Mouse (Mus musculus) embryonic facial prominence, embryonic 11.5 days (tissue): Measurements from ENCODE around the gene Mfsd6. TPM values are rescaled to one million over a fixed set of nuclear protein-coding genes. Genes with fewer than 3 reads are reported as not detected.

Source experiments
- ATAC-seq: fragments of 200-750 bp; cut with Nextera tagmentation; replicated peaks from 2 replicates; pipeline ENCODE4 v1.8.0; 2017; ENCODE audit warnings: low read depth; ENCODE audit not compliant: insufficient number of reproducible peaks, low FRiP score, low TSS enrichment
- DNase-seq: peaks from one replicate; pipeline ENCODE4 v3.0.0-alpha.2; 2015; ENCODE audit warnings: low spot score
- H3K27ac ChIP-seq: fragments of 300-500 bp; sonication (generic); replicated peaks from 2 replicates; pipeline ENCODE4 v1.5.1; 2014; ENCODE audit warnings: mild to moderate bottlenecking, low read depth, low read length, control low read depth
- H3K27me3 ChIP-seq: fragments of 300-500 bp; sonication (generic); 2 replicates; pipeline ENCODE4 v1.6.1; 2014; ENCODE audit warnings: mild to moderate bottlenecking, low read length, moderate library complexity, mixed read lengths; ENCODE audit not compliant: control insufficient read depth, insufficient read depth
- H3K36me3 ChIP-seq: fragments of 300-500 bp; sonication (generic); replicated peaks from 2 replicates; pipeline ENCODE4 v1.6.1; 2014; ENCODE audit warnings: low read depth, mild to moderate bottlenecking, low read length, moderate library complexity, mixed read lengths; ENCODE audit not compliant: control insufficient read depth, insufficient read depth
- H3K4me1 ChIP-seq: fragments of 300-500 bp; sonication (generic); 2 replicates; pipeline ENCODE4 v1.6.1; 2014; ENCODE audit warnings: low read length, mixed read lengths; ENCODE audit not compliant: control insufficient read depth, insufficient read depth
- H3K4me2 ChIP-seq: fragments of 300-500 bp; sonication (generic); 2 replicates; pipeline ENCODE4 v1.6.1; 2014; ENCODE audit warnings: low read depth, mild to moderate bottlenecking, control low read depth, low read length, moderate library complexity
- H3K4me3 ChIP-seq: fragments of 300-500 bp; sonication (generic); 2 replicates; pipeline ENCODE4 v1.5.1; 2014; ENCODE audit warnings: low read depth, low read length, control low read depth
- H3K9ac ChIP-seq: fragments of 300-500 bp; sonication (generic); replicated peaks from 2 replicates; pipeline ENCODE4 v1.6.1; 2014; ENCODE audit warnings: mild to moderate bottlenecking, control low read depth, low read length
- H3K9me3 ChIP-seq: fragments of 300-500 bp; sonication (generic); replicated peaks from 2 replicates; pipeline ENCODE4 v1.6.1; 2016; ENCODE audit warnings: mild to moderate bottlenecking, low read length, inconsistent platforms, mixed read lengths; ENCODE audit not compliant: control insufficient read depth
- WGBS: fragments of 180-500 bp; shearing (Covaris S2); extraction: QIAGEN DNeasy Blood & Tissue Kit; methylation state at CpG from one replicate; pipeline ENCODE4 v1.1.7; 2014; 5-methylcytosine and 5-hydroxymethylcytosine counted together
- polyA plus RNA-seq: library from polyadenylated mRNA; unstranded; fragments of >200 nt; fragmentation: Nextera tagmentation; extraction: Ambion mirVana; gene quantifications from 2 replicates; pipeline ENCODE4 v1.2.1, GENCODE M21; 2014

Gene Mfsd6
- polyA plus RNA-seq, 1 experiment from 2014 or later, result 2.1 TPM

DNA sequence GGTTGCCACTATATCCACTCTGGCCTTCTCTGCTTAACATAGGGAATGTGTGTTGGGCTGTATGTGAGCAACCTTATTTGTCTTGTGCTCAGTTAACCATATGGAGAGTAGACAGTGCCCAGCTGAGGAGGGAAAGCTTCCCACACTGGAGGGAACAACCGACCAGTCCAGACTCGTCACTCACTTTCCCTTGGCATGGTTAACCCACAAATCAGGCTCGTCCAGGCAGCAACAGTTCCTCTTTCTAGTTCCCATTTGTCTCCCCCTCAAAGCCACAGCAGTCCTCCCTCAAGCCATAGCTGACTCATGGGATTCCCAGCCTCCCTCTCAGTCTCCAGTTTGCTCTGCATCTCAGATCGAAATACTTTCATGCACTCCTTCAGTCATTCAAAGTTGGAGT lies 4.7 kb downstream of the Mfsd6 start:
- ATAC-seq (no peak), DNase-seq (no peak)

GRCm38 (mm10) chr1:52719096-52719495 lies 8.2 kb downstream of the Mfsd6 start:
- Histone ChIP-seq H3K4me3 (no peak overlapping the region), H3K36me3 (no peaks in the 10 kb centered on the region), H3K27ac (no peak overlapping the region), H3K27me3 (no peaks in the 10 kb centered on the region), H3K4me2 (no peak overlapping the region), H3K4me1 (no peaks in the 10 kb centered on the region), H3K9ac (no peak overlapping the region), H3K9me3 (no peaks in the 10 kb centered on the region)
- DNase-seq, result peak; percentile 13
- 59% methylated on average over 5 of the region's 5 CpGs for WGBS
- ATAC-seq, result no peak

More for the DNA sequence above, 4.7 kb downstream of the Mfsd6 start:
- Histone ChIP-seq H3K27me3 (peaks cover 2% of the 10 kb centered on the region; the same call in 1 of the 2 replicates), H3K4me2 (no peak overlapping the region), H3K9me3 (no peaks in the 10 kb centered on the region), H3K4me3 (no peak overlapping the region), H3K4me1 (no peaks in the 10 kb centered on the region), H3K27ac (no peak overlapping the region), H3K36me3 (no peaks in the 10 kb centered on the region), H3K9ac (no peak overlapping the region)
- WGBS, result 58% methylated on average over 4 of the region's 4 CpGs

DNA sequence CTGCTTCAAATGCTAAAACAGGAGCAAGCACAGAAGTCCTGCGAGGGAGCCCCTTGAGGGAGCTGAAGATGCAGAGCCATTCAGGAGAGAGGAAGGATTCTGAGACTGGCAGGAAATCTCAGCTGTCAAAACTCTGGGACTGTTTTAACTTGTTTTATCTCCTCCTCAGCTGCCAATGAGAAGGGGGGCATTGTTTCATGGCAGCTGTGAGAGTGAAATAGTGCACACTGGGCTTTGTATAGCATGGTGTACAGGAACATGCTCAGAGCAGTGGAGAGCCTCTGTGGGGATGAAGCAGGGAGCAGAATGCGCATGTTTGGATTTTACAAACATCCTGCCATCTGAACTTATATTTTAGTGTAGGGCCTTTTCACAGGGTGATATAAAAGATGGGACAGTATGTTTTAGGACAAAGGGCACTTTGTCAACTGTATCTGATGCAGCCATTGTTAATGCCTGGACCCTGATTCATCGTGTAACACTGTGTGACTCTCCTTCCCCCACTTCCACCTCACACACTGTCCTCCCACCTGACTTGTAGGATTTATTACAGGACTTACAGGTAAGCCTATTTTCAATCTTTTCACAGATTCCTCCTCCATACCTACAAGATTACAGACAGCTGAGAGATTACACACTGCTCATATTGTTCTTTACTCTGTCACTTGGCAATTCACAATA lies 9.1 kb downstream of the Mfsd6 start:
- ATAC-seq (no peak), DNase-seq (peak; percentile 19)
- no peaks in the 10 kb centered on the region for H3K27me3 ChIP-seq
- H3K9me3 ChIP-seq, result no peaks in the 10 kb centered on the region
- no peak overlapping the region for H3K9ac ChIP-seq
- WGBS, result 50% methylated on average over 3 of the region's 3 CpGs
- no peak overlapping the region for H3K4me2 ChIP-seq
- no peaks in the 10 kb centered on the region for H3K4me1 ChIP-seq
- H3K36me3 ChIP-seq, result no peaks in the 10 kb centered on the region
- no peak overlapping the region for H3K4me3 ChIP-seq
- no peak overlapping the region for H3K27ac ChIP-seq

DNA sequence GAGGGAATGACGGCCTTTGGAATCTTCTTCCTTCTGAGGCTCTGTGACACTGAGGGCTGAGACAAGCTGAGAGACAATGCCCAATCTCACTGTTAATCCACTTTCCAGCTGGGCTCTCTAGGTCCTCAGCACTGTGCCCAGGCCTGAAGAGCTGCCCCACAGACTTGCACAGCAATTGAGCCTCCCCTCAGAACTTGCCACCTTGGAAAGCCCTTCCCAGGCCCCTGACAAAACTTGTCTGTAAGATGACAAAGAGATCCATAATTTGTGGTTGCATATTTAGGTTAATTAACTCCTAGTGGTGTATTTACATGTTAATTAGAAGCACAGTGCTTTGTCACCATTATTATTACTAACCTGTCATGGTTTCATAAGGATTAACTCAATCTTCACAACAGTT lies 12.8 kb downstream of the Mfsd6 start:
- Histone ChIP-seq H3K4me3 (no peak overlapping the region), H3K36me3 (no peaks in the 10 kb centered on the region), H3K4me1 (no peaks in the 10 kb centered on the region), H3K27me3 (no peaks in the 10 kb centered on the region), H3K9ac (no peak overlapping the region), H3K4me2 (no peak overlapping the region), H3K27ac (no peak overlapping the region), H3K9me3 (no peaks in the 10 kb centered on the region)
- 64% methylated on average over 1 of the region's 1 CpGs for WGBS
- ATAC-seq (no peak), DNase-seq (no peak)

DNA sequence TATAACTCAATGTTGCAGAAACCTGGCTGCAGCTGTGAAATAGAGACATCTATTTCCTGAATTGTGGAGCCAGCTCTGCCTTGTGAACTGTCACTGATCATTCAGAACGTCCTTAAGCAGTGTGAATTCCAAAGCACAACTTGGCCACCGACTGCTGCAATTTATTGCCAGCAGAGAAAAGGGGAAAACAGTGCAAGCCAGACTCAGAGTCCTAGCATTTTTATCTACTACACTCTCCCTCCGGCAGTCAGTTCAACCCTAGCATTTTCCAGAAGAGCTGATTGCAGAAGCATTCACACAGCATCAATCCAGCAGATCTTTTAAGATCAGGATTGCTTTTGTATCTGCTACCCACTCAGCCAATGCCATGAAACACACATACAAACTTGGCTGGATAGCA lies 13.2 kb downstream of the Mfsd6 start:
- ATAC-seq (no peak), DNase-seq (no peak)
- Histone ChIP-seq H3K9me3 (no peaks in the 10 kb centered on the region), H3K27me3 (no peaks in the 10 kb centered on the region), H3K4me1 (no peaks in the 10 kb centered on the region), H3K27ac (no peak overlapping the region), H3K4me2 (no peak overlapping the region), H3K4me3 (no peak overlapping the region), H3K9ac (no peak overlapping the region), H3K36me3 (no peaks in the 10 kb centered on the region)
- WGBS, result 60% methylated on average over 3 of the region's 3 CpGs

DNA sequence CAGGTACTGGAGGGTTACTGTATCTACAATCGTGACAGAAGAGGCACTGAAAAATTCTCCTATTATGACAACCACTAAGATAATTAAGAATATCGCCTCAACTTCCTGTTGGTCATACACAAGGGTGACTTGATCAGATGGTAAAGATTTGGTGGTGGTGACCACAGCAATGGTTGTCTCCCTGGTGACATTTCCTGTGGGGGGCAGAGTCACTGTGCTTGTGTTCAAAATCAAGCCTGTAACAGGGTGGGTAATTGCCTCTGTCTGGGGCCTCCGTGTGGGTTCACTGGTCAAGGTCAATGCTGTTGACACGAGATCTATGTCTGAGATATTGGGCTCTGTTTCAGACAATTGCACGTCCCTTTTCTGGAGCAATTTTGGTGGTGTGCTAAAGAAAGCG lies 18.5 kb downstream of the Mfsd6 start:
- no peak overlapping the region for H3K27ac ChIP-seq
- H3K4me3 ChIP-seq, result no peak overlapping the region
- no peaks in the 10 kb centered on the region for H3K27me3 ChIP-seq
- H3K9ac ChIP-seq, result no peak overlapping the region
- DNase-seq (no peak), ATAC-seq (no peak)
- 73% methylated on average over 6 of the region's 6 CpGs for WGBS
- H3K4me1 ChIP-seq, result no peaks in the 10 kb centered on the region
- H3K36me3 ChIP-seq, result no peaks in the 10 kb centered on the region
- no peaks in the 10 kb centered on the region for H3K9me3 ChIP-seq
- H3K4me2 ChIP-seq, result no peak overlapping the region

GRCm38 (mm10) chr1:52707030-52707429 lies 20.2 kb downstream of the Mfsd6 start:
- ATAC-seq (no peak), DNase-seq (no peak)
- H3K36me3 ChIP-seq, result no peaks in the 10 kb centered on the region
- no peak overlapping the region for H3K9ac ChIP-seq
- H3K4me2 ChIP-seq, result no peak overlapping the region
- no peaks in the 10 kb centered on the region for H3K4me1 ChIP-seq
- H3K27me3 ChIP-seq, result no peaks in the 10 kb centered on the region
- no peak overlapping the region for H3K27ac ChIP-seq
- H3K9me3 ChIP-seq, result no peaks in the 10 kb centered on the region
- H3K4me3 ChIP-seq, result no peak overlapping the region
- 89% methylated on average over 3 of the region's 3 CpGs for WGBS

- Histone ChIP-seq H3K36me3 (no peaks in the 10 kb centered on the region), H3K4me1 (no peaks in the 10 kb centered on the region), H3K27me3 (no peaks in the 10 kb centered on the region), H3K4me2 (no peak overlapping the region), H3K4me3 (no peak overlapping the region), H3K9ac (no peak overlapping the region), H3K27ac (no peak overlapping the region), H3K9me3 (no peaks in the 10 kb centered on the region)
- DNase-seq, result no peak
- 80% methylated on average over 7 of the region's 7 CpGs for WGBS
- no peak for ATAC-seq
Measured at GRCm38 (mm10) chr1:52702738-52703491, 24.3 kb downstream of the Mfsd6 start.
